Mouse (Mus musculus) liver, postnatal 0 days (tissue): ENCODE results near the gene Gm45140.

ENCODE experiments used
- CTCF ChIP-seq: sonication (generic); IDR thresholded peaks from 2 replicates; pipeline ENCODE4 v1.5.1; 2016; ENCODE audit warnings: antibody characterized with exemption, low read depth
- EP300 ChIP-seq: IDR thresholded peaks from 2 replicates; pipeline ENCODE4 v1.6.1; 2016; ENCODE audit warnings: antibody characterized with exemption, low read depth, mild to moderate bottlenecking

DNA sequence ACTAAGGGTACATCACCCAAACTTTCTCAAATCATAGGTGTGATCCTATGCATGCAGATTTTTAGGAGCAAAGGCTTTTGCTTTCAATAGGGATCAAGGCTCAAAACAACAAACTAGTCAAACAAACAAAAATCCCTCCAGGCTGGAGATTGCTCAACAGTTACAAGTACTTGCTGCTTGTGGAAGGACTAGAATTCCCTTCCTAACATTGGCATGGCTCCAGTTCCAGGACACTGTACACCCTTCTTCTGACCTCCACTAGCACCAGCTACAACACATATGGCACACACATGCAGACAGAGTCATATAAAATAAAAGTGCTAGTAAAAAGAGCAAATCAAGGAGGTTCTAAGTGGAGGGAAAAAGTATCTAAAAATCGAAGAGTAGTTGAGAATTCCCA is 11.2 kb upstream of the Gm45140 start:
- no peak for TF ChIP-seq CTCF
- no peak for TF ChIP-seq EP300
